Comparison of ENCODE assay signal across 24 mouse cellular contexts in genomic region chr6:121363061-121363460, GRCm38 (mm10). TPM values are rescaled to one million over a fixed set of nuclear protein-coding genes. Genes with fewer than 3 reads are reported as not detected.
"Had no signal": no experiment of that assay in that cellular context is flagged by ENCODE, and none has a peak within 500 bp of the region (broad histone marks: within the 10 kb centered on the region; RNA-seq: fewer than 3 reads in every experiment).

No protein-coding gene starts in this region.

- ATAC-seq: liver, embryonic 12.5 days had no signal

- H3K4me2 ChIP-seq: limb, embryonic 13.5 days; liver, embryonic 12.5 days; liver, embryonic 15.5 days; lung, embryonic 15.5 days; neural tube, embryonic 12.5 days; neural tube, embryonic 15.5 days; stomach, embryonic 15.5 days had no signal

- H3K27ac ChIP-seq: layer of hippocampus, adult 2 months; limb, embryonic 10.5 days; limb, embryonic 13.5 days; liver, embryonic 12.5 days; liver, embryonic 15.5 days; lung, embryonic 15.5 days; midbrain, embryonic 10.5 days; neural tube, embryonic 12.5 days; neural tube, embryonic 15.5 days; stomach, embryonic 15.5 days had no signal

- H3K4me1 ChIP-seq: limb, embryonic 10.5 days; limb, embryonic 13.5 days; liver, embryonic 12.5 days; liver, embryonic 15.5 days; lung, embryonic 15.5 days; megakaryocyte, embryonic 14.5 days; midbrain, embryonic 10.5 days; neural tube, embryonic 12.5 days; neural tube, embryonic 15.5 days; stomach, embryonic 15.5 days had no signal

- H3K4me3 ChIP-seq: layer of hippocampus, adult 2 months; limb, embryonic 10.5 days; limb, embryonic 13.5 days; liver, embryonic 12.5 days; liver, embryonic 15.5 days; lung, embryonic 15.5 days; megakaryocyte, embryonic 14.5 days; midbrain, embryonic 10.5 days; neural tube, embryonic 12.5 days; neural tube, embryonic 15.5 days; stomach, embryonic 15.5 days had no signal

- H3K36me3 ChIP-seq: limb, embryonic 10.5 days; limb, embryonic 13.5 days; liver, embryonic 12.5 days; liver, embryonic 15.5 days; lung, embryonic 15.5 days; midbrain, embryonic 10.5 days; neural tube, embryonic 12.5 days; neural tube, embryonic 15.5 days; stomach, embryonic 15.5 days had no signal

- H3K9me3 ChIP-seq: limb, embryonic 10.5 days; limb, embryonic 13.5 days; liver, embryonic 12.5 days; liver, embryonic 15.5 days; lung, embryonic 15.5 days; megakaryocyte, embryonic 14.5 days; midbrain, embryonic 10.5 days; neural tube, embryonic 12.5 days; neural tube, embryonic 15.5 days; stomach, embryonic 15.5 days had no signal

- H3K27me3 ChIP-seq: limb, embryonic 13.5 days; liver, embryonic 15.5 days; lung, embryonic 15.5 days; neural tube, embryonic 12.5 days; neural tube, embryonic 15.5 days; stomach, embryonic 15.5 days had no signal

- DNase-seq: kidney, adult 11 months; kidney, adult 8-10 months; kidney, postnatal 14 days; layer of hippocampus, adult 9-11 months; liver; lung, adult 18-20 months; lung, postnatal 10 days; lung, postnatal 36 days; midbrain, embryonic 14.5 days; retina, postnatal 1 day; right cerebral cortex, postnatal 25 days; spleen, adult 18-20 months; thymus, postnatal 25 days had no signal

- H3K9ac ChIP-seq: limb, embryonic 13.5 days; liver, embryonic 12.5 days; liver, embryonic 15.5 days; lung, embryonic 15.5 days; neural tube, embryonic 12.5 days; neural tube, embryonic 15.5 days; stomach, embryonic 15.5 days had no signal

RNA-seq across cellular contexts. Expression of gene Slc6a12, which starts 20.2 kb away (rescaled TPM):
- polyA plus RNA-seq: limb, embryonic 13.5 days; lung, embryonic 15.5 days; midbrain, embryonic 10.5 days had no signal
